Mouse (Mus musculus) regulatory T cell (primary cell): ENCODE results near the gene Arhgdia.
"Not testable (repeated sequence)": the region's sequence is repeated elsewhere in the genome, so short reads cannot be mapped to it uniquely, and the experiment has no call there.

ENCODE experiments used
- in situ Hi-C: fragments of 300-600 bp; cut with MboI, MseI; formaldehyde crosslinking; loops from one replicate; pipeline ENCODE4 v1.15.1; 2025; ENCODE audit warnings: high pct_unique_total_duplicates

Arhgdia gene

DNA sequence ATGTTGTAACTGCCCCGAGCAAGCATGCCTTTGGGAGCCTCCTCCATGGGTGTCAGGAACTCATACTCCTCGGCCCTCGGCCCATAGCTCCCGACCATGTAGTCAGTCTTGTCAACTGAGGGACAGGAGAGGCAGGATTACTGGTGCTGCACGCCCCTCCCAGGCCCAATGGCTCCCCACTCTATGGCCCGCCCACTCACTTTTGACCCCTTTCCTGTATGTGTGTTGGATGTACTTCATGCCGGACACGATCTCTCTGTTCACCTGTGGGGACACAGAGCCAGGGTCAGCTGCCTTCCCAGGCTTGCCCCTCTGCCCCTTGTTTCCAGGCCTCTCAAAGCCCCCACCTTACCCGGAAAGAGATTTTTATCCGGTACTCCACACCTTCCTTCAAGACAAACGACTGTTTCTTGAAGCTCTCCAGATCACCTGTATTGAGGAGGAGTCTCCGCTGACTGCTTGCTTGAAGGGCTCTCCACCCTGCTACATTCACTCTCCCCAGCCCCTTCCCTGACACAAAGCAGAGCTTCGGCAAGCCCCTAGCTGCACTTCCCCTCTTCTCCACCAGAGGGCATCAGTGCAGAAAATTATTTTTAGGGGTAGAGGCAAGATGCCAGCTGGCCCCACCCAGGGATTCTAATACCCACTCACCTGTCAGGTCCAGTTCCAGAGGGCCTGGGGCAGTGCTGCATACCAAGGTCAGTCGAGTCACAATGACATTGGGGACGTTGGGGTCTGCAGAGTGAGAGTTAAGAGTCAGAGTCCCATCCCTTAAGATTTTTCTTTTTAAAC lies 1.9 kb downstream of the Arhgdia start:
- in situ Hi-C loops, result no loop called here

DNA sequence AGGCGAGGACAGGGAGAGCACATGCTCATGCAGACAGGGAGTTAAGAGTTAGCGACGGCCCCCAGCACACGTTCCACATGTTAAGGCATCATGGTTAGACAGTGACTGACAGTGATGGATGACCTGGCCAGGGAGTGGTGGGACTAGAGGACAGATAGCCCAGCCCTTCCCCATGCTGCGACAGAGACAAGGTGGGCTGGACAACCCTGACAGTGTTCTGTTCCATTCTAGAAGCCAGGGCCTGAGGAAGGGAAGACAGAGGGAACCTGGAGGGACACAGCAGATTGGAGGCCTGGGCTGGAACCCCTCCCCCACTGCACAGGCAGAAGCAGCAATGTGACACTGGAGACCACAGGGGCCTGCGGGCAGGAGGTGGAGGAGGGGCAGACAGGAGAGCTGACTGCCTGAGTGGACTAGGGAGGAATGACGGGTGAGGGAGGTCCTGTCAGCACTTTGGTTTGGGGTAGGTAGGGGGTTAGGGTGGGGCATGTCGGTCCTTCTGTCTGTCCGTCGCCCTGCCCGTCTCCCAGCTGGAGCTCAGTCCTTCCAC lies 2.7 kb downstream of the Arhgdia start:
- in situ Hi-C loops, result no loop called here

DNA sequence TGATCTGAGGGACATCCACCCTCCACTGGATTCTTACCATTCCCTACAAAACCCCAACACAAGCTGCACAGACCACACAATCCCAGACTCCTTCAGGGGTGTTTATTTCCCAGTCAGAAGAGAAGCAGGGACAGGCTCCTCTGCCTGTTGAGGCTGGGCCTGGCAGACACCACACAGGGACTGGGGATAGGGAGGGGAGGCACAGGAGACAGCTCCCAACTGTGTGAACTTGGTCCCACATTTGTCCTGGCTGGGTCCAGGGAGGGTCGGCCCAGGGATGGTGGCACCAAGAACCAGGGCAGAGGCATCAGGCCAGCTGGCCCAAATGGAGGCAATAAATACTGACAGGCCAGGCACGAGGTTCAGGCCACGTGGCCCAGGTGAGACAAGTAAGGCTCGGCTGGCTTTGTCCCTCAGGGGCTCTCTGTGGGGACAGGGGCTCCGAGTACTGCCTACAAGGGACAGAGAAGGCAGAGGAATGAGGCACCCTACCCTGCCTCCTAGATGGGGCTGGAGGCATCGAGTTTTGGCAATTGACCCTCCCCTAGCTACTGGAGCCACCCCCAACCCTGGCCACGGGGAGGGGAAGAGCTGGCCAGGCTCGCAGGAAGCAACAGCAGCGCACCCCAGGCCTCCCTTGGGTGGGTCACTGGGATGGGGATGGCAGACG lies 3.3 kb downstream of the Arhgdia start:
- in situ Hi-C loops, result no loop called here

DNA sequence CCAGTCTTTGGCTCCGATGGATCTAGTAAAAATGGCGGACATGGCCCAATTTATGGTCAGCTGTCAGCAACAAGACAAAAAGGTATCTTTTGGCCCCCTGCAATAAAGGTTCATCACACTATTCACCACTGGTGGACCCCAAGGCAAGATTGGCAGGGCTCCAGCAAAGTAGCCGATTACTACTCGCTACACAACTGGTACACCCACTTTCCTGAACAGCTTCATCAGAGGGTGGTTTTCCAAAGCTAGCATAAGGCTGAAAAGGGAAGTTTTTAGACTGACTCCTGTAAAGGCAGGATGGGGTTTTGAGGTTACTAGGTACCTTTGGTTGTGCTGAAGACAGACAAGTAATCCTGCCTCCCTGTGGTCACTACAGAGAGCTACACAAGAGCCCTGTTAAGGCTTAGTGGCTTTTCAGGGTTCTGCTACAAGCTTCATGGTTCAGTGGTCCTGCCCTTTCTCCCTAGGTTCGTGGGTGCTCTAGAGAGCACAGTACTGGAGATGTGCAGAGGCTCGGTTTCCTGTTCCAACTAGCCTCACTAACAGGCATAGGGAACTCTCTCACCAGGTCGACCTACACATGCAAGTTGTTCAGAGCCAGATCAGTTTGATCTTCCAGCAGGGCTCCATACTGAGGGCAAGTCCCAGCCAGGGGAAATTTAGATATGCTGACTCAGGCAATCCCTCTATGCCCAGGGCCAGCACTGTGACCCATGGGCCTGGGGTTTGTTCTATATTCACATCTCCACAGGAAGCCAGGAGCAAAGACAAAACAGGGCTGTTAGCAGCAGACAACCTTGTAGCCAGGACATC lies 4.0 kb downstream of the Arhgdia start:
- in situ Hi-C loops, result no loop called here

DNA sequence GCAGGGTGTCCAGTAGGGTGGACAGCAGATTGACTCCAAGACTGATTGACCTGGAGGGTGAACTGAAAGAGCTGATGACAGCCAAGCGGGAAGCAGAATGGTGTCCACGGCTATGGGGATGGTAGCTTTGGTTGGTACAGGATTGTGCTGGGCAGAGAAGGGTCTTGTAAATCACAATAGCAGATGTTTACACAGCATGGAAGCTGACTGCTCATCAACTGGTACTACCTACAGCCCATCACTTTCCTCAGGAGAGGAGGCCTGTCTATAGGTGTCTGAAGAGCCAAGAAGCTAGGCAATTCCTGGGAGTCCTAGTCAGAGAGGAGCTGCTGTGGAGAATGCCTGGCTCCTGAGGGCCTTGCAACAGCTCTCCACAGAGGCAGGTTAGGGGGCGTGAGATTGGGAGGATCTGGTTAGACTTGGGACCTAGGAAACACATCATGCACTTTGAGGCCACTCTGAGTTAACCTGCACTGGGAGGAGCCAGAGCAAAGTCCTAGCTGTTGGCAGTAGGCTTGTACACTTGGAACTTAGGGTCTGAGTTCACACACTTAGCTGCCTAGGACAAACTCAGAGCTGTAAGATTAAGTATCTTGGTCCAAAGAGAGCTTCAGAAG lies 5.0 kb downstream of the Arhgdia start:
- in situ Hi-C loops, result no loop called here

DNA sequence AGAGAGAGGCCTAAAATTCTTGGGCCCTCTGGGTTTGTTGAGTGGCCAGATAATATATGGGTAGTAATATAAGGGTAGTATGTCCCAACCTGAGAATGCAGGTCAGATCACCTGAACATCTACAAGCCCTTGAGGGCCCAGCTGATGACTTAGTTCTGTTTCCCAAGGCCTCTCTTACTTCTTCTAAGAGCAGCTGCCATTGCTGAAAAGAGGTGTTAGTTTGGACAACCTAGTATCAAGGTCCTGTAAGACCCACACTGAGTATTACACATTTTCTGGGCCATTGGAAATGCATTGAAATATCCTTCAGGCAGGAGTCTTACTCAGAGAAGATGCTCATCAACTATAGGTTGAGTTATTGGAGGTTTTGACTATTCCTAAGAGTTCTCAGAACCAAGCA lies 5.5 kb downstream of the Arhgdia start:
- in situ Hi-C loops, result no loop called here

DNA sequence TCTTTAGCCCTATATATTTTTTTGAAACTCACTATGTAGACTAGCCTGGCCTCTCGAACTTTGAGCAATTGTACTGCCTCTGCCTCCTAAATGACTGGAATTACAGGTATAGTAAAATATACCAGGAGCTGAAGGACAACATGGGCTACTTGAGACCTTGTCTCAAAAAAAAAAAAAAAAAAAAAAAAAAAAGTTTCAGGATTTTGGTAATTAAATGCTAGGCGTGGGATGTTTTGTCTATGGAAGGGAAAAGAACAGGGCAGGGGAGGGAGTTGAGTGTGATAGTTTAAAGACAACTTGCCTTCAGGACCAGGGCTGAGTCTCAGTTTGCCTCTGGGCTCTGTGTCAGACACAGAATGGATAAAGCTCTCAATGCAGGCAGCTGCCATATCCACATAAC lies 6.4 kb downstream of the Arhgdia start:
- in situ Hi-C loops, result no loop called here

DNA sequence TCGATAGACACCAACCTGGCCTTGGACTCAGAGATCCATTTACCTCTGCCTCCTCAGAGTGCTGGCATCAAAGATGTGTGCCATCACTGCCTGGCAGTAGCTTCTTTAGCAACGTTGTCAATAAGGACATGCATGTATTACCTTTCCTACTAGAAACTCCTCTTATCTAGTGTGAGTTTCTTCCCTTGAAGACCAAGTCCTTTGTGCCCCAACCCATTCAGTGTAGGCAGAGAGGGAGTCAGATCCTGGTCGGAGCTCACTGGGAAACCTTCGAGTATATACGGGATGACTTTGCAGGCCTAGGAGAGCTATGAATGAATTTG lies 7.2 kb downstream of the Arhgdia start:
- in situ Hi-C loops, result no loop called here

DNA sequence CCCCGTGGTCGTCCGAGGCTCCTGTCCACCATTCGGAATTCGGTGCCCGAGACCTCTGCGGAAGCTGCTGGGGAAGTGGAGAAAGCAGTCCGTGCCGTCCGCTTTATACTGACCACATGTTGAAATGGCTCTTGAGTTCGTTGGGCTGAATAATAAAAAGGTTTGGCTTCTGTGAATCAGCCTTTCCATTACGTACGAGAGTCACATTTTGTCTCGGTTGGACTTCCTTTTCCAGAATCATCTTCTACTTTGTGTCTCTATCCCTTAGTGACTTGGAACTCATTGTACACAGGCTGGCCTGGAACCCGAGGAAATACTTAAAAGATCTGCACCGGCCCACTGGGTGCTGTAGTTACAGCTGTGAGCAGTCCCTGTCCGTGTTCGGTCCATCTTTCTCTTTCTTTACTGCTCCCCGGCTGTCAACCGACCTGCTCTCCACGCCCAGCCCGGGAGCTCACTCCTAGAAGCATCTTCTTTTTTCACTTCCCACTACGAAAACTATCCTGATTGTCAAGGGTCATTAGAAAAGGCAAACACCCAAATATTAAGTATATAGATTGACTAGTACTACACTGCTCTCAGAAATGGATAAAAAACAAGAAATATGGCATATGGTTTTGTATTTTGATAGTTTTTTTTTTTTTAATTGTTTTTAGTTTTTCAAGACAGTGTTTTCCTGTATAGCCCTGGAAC lies 7.7 kb downstream of the Arhgdia start:
- in situ Hi-C loops, result no loop called here

DNA sequence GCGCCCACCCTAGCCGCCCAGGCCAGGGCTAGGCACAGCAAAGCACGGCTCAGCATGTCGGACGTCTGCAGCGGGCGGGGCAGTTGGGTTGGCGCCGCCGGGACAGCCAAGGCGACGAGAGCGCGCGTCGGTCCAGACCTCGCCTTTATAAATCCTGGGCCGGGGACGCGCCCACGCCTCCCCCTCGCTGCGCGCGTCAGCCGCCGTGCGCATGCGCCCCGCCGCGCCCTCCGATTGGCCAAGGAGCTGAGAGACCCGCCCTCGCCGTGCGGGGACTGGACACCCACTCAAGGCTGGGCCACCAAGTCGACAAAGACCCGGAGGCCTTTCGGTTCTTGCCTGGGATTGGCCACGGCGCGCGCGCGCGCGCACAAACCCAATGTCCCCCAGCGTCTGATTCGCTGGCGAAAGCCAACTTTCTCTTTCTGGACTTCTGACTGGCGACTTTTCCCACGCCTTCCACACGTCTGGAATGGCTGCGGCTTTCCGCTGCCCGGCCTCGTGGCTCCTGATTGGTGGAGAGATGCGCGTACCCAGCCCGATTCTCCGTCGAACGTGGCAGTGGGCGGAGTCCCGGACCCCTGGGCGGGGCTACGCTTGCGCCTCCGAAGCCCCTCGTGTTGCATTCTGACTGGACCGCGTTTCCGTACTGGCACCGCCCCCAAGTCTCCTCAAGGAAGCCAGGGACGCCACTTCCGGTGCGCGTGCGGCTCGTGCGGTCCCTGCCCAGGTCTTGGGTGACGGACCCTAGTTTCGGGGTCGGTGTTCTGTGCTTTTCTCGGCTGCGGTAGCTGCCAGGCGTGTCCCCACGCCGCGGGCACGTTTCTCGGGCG lies 8.5 kb downstream of the Arhgdia start, which contains the start of gene P4hb:
Gene P4hb, minus strand, starts transcription at position 502 of the 833 bp plus-strand sequence.
- in situ Hi-C loops, result no loop called here

DNA sequence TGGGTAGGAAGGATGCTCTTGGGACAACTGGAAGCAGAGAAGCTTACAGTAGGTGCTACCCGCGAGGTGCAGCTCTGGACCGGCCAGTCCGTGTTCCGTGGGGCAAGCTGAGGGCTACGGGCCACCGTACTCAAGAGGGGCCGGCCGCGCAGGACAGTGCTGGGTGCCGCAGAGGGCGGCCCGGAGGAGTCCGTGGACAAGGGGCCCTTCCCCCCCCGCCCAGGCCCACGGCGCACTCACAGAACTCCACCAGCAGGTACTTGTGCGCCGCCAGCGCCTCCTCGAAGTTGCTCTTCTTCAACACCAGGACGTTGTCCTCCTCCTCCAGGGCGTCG lies 9.0 kb downstream of the Arhgdia start:
- in situ Hi-C loops, result no loop called here

DNA sequence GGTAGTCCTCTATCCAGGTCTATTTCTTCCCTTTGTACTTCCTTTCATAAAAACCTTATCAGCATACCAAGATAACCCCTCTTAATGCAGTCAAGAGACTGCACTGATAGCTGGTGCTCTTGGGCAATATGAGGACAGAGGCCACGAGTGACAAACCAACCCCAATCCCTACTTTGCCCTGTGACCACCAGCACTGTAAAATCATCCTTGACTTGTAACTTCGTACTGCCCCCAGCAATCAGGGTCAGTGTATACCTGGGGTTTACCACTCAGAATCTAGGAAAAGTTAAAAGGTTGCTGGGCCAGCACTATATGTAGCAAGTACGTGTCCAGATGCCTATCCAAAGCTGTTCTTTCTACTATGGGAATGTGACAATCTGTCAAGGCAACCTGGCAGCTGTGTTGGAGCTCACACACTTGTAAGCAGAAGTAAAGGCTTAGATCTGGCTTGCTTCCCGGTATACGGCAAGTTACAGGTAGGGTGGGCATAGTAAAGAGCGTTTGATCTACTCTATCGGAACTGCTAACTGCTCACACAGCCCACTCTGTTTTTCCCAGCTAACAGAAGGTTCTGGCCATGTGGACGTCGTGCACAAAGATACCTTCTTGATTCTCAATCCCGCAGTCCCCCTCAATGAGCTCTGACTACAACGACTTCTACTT lies 9.5 kb downstream of the Arhgdia start:
- in situ Hi-C loops, result no loop called here

DNA sequence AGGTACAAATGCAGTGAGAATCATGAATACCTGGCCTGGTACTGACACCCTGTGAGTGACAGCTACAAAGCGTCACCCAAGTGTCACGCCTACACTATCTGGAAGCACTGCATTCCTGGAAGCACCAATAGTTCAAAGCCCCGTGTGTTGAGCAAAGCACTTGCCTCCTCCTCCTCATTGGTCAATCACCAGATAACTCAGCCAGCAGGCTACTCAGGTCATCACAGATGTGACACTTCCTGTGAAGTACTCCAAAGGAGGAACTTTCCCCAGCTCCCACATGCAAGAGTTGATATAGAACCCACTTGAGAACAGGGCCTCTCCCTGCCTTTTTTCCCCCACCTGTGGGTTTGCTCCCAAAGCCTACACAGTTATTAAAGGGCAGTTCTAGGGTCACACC lies 10.3 kb downstream of the Arhgdia start:
- in situ Hi-C loops, result no loop called here

DNA sequence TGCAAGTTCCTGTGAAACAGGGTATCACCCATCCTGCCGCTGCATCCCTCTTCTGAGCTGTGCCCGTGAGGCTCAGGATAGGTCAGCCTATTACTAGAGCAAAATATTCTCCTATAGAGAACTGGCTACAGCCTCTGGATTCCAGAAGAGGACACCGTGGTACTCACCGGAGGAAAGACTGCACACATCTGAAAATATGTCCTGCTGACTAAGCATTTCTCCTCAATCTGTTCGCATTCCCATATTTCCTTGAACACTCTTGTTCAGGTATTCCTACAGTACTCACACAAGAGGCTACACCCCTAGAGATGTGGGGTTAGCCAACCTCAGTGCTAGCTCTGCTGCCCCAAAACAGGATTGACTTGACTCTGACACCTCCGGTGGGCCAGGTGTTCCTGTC lies 13.1 kb downstream of the Arhgdia start:
- in situ Hi-C loops, result no loop called here

DNA sequence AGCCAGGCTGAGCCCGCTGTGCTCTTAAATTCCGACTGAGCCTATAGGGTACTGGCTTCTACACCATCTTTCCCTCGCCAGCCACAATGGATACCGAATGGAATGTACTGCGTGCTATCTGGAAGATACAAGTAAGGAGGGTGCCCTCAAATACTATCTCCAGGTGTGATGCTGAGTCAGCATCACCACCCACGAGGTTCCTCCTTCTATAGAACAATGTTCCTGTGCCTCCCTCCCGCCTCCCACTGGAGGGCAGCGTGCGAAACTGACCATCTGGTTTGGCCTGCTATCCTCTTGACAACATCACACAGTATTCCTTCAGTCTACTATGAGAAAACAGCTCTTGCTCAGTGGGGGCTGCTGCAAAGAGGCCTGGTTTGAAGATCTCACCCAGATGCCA lies 16.3 kb downstream of the Arhgdia start:
- in situ Hi-C loops, result no loop called here

DNA sequence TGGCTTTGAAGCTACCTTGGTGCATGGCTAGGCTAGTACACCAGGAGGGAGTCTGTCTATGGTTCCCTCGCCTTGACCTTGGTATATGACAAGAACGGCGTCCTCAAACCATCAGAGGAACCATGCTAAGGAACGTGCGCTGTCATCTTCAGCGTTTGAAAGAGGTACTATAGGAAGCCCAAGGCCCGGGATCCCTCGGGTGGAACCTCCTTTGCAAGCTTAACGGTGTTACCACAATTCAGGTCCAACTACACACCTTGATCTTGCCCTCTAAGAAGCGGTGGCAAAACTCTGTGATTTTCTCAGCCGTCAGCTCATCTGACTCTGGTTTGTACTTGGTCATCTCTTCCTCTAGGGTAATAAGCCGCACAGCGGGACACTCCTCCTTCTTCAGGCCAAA lies 18.5 kb downstream of the Arhgdia start:
- in situ Hi-C loops, result no loop called here

DNA sequence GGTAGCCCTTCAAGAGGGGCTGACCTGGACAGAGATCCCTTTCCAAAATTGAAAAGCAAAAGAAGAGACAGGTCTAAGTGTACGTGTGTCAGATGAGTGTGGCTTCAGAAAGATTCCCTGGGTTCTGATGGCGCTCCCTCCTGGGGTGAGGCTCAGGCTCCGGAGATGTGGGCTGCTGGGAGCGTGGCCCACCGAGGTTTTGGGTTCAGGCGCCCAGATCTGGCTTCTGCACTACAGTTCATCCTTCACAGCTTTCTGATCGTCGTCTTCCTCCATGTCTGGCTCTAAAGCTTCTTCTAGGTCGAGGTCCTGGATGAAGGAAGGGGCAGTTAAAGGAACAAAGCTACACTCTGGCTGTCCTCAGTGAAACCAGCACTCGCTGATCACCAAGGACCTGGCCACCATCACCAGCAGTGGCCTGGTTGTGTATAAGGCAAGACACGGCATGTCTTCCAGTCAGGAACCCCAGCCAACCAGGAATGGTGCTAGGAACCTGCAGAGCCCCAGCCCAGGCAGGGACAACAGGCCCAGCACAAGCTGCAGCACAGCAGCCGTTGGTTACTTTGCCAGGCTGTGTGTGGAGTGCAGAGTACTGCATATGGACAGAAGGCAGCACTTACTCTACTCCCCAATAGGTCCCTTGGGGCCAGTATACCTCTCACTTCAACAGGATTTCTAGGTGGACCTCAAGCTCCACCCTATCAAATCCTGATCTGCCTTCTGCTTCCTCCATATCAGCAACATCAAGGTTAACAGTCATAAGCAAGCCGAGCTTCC lies 20.3 kb downstream of the Arhgdia start:
- in situ Hi-C loops, result no loop called here

DNA sequence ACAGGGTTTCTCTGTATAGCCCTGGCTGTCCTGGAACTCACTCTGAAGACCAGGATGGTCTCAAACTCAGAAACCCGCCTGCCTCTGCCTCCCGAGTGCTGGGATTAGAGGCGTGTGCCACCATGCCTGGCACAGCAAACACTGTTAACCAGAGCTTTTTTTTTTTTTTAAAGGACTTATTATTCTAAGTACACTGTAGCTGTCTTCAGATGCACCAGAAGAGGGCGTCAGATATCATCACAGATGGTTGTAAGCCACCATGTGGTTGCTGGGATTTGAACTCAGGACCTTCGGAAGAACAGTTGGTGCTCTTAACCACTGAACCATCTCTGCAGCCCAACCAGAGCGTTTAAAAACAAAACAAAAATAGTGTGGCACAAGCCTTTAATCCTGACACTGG lies 22.6 kb downstream of the Arhgdia start:
- in situ Hi-C loops, result not testable (repeated sequence)

DNA sequence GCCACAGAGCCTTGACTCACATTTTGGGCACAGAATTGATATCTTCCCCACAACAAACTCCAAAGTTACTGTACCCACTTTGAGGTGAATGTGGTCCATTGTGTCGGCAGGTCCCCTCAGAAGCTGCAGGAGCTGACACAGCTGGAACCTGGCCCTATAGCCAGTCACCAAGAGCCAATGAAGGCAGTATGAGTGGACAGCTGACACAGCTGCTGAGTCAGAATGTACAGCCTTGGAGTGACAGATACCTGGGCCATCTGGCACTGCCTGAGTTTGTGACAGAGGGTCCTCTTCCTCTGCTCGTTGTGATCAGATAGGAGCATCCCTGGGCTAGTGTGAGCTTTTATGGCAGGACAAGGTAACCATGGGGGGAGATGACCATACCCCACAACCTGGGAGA lies 26.2 kb downstream of the Arhgdia start:
- in situ Hi-C loops, result no loop called here
